Mouse (Mus musculus): Measurements from ENCODE around the gene Tsg101. TPM values are rescaled to one million over a fixed set of nuclear protein-coding genes. Genes with fewer than 3 reads are reported as not detected.
A peak's percentile ranks its signal among the peaks of the same experiment; 100 is the strongest.

Gene Tsg101
- total and polyA plus RNA-seq, 2 experiments from 2014 or later, result 135 to 323 TPM

DNA sequence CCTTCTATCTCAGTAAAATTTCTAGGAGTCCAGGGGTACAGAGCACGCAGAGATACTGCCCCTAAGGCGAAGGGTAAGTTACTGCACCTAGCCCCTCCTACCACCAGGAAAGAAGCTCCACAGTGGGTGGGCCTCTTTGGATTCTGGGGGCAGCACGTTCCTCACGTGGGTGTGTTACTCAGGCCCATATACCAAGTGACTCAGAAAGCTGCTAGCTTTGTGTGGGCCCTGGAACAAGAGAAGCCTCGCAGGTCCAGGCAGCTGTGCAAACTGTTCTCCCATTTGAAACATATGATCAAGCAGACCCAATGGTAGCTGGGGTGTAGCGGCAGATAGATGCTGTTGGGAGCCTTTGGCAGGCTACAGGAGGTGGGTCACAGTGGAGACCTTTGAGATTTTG, 60.7 kb downstream of the Tsg101 start:
- no peak overlapping the region for H3K4me3 ChIP-seq (ENCODE audit: low read depth, low read length)
- DNase-seq (ENCODE audit: low spot score) (no peak), ATAC-seq (ENCODE audit: low FRiP score) (no peak)
- no peaks in the 10 kb centered on the region for H3K27me3 ChIP-seq (ENCODE audit: insufficient read depth, low read length)
- H3K9me3 ChIP-seq (ENCODE audit: low read length), result no peaks in the 10 kb centered on the region
- peaks cover 10% of the 10 kb centered on the region for H3K36me3 ChIP-seq (ENCODE audit: insufficient read depth, low read length)
- H3K4me1 ChIP-seq (ENCODE audit: insufficient read depth, low read length), result no peaks in the 10 kb centered on the region
- no peak overlapping the region for H3K4me2 ChIP-seq (ENCODE audit: low read depth, low read length, poor library complexity, severe bottlenecking)
- H3K9ac ChIP-seq (replicated peaks; ENCODE audit: low read length, poor library complexity, severe bottlenecking), result no peak overlapping the region
- WGBS, result 60% methylated on average over 6 of the region's 6 CpGs
- H3K27ac ChIP-seq (ENCODE audit: low read depth, low read length), result no peak overlapping the region
- no peak for TF ChIP-seq CTCF (IDR thresholded peaks at IDR 0.05)

DNA sequence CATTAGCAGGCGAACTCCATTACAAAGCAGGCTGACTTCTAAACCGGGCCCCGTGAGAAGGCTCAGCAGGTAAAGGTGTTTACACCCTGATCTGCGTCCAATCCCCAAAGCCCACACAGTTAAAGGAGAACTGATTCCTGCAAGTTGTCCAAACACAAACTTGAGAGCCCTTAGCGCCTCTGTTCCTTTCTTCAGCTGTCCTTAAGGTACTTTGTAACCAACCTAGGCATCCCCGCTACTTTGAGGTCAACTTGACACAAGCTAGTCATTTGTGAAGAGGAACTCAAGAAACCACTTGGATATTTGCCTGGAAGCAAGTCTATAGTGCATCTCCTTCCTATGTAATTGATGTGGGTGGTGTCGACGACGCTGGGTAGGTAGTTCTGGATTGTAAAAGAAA, 62.3 kb downstream of the Tsg101 start:
- Histone ChIP-seq H3K9me3 (ENCODE audit: low read length) (no peaks in the 10 kb centered on the region), H3K36me3 (ENCODE audit: insufficient read depth, low read length) (peaks cover 22% of the 10 kb centered on the region), H3K4me2 (ENCODE audit: low read depth, low read length, poor library complexity, severe bottlenecking) (no peak overlapping the region), H3K27ac (ENCODE audit: low read depth, low read length) (no peak overlapping the region), H3K27me3 (ENCODE audit: insufficient read depth, low read length) (no peaks in the 10 kb centered on the region), H3K4me3 (ENCODE audit: low read depth, low read length) (no peak overlapping the region), H3K9ac (replicated peaks; ENCODE audit: low read length, poor library complexity, severe bottlenecking) (no peak overlapping the region), H3K4me1 (ENCODE audit: insufficient read depth, low read length) (no peaks in the 10 kb centered on the region)
- ATAC-seq (ENCODE audit: low FRiP score) (no peak), DNase-seq (ENCODE audit: low spot score) (no peak)
- no peak for TF ChIP-seq CTCF (IDR thresholded peaks at IDR 0.05)
- WGBS, result 84% methylated on average over 9 of the region's 9 CpGs

DNA sequence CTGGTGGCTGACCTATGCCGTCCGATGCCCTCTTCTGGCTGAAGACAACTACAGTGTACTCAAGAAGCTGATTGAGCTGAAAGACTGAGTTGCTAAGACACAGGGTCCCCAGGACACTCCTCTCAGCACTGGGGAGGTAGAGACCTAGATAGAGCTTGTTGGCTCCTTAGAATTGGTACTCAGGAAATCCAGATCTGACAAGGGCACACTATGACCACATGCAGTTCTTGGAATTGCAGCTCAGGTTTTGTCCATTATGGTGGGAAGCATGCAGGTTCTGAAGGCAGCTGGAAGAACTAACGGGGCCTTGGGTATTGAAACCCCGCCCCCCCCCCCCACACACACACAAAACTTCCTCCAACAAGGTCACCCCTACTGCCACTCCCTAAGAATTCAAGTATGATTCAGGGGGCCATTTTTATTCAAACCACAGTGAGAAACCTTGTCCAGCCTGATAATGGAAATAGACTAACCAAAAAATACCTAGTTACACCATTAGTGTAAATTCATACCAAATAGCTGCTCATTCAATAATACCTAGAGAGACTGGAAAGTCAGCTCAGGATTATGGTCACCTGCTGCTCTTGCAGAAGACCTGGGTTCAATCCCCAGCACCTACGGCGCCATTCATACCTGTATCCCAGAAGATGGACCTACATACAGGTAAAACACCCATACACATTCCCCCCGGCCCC, 63.8 kb downstream of the Tsg101 start:
- Histone ChIP-seq H3K9ac (replicated peaks; ENCODE audit: low read length, poor library complexity, severe bottlenecking) (no peak overlapping the region), H3K36me3 (ENCODE audit: insufficient read depth, low read length) (peaks cover 35% of the 10 kb centered on the region), H3K4me1 (ENCODE audit: insufficient read depth, low read length) (no peaks in the 10 kb centered on the region), H3K4me2 (ENCODE audit: low read depth, low read length, poor library complexity, severe bottlenecking) (no peak overlapping the region), H3K27me3 (ENCODE audit: insufficient read depth, low read length) (no peaks in the 10 kb centered on the region), H3K27ac (ENCODE audit: low read depth, low read length) (no peak overlapping the region), H3K9me3 (ENCODE audit: low read length) (no peaks in the 10 kb centered on the region), H3K4me3 (ENCODE audit: low read depth, low read length) (no peak overlapping the region)
- TF ChIP-seq CTCF (IDR thresholded peaks at IDR 0.05), result no peak
- DNase-seq (ENCODE audit: low spot score) (no peak), ATAC-seq (ENCODE audit: low FRiP score) (no peak)
- WGBS, result 72% methylated on average over 7 of the region's 7 CpGs

DNA sequence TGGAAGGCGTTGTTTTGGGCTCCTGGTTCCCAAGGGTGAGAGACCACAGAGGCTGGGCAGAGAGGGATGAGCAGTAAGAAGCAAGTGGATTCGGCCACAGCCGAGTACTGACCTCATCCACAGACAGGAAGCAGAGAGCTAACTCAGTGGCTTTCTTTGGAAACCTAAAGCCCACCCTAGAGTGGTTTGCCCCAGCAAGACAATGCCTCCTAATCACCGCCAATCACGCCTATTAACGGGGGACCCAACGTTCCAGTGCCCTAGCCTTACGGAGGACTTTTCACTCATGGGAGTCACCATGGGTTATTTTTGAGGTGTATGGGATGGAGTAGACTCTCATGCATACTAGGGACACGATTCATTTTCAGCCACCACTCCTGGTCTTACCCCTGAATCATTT, 66.4 kb downstream of the Tsg101 start:
- no peak for ATAC-seq (ENCODE audit: low FRiP score)
- Histone ChIP-seq H3K4me3 (ENCODE audit: low read depth, low read length) (no peak overlapping the region), H3K4me1 (ENCODE audit: insufficient read depth, low read length) (no peaks in the 10 kb centered on the region), H3K9me3 (ENCODE audit: low read length) (no peaks in the 10 kb centered on the region), H3K9ac (replicated peaks; ENCODE audit: low read length, poor library complexity, severe bottlenecking) (no peak overlapping the region), H3K27me3 (ENCODE audit: insufficient read depth, low read length) (no peaks in the 10 kb centered on the region), H3K27ac (ENCODE audit: low read depth, low read length) (no peak overlapping the region), H3K4me2 (ENCODE audit: low read depth, low read length, poor library complexity, severe bottlenecking) (no peak overlapping the region), H3K36me3 (ENCODE audit: insufficient read depth, low read length) (peaks cover 52% of the 10 kb centered on the region)
- DNase-seq (ENCODE audit: low spot score), result no peak
- no peak for TF ChIP-seq CTCF (IDR thresholded peaks at IDR 0.05)
- 90% methylated on average over 9 of the region's 9 CpGs for WGBS

DNA sequence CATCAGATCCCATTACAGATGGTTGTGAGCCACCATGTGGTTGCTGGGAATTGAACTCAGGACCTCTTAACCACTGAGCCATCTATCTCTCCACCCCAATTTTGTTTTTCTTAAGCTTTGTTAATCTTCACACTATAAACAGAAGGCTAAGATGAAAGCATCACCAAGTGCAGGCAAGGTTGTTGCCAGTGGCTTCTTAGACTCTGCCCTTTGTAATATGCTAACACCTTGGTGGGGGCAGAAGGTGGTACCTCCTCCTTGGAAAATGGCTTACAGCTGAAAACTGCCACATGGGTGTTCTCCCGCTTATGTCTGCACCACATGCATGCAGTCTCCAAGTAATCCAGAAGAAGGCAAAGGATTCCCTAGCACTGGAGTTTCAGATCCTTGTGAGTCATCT, 67.1 kb downstream of the Tsg101 start:
- DNase-seq (ENCODE audit: low spot score) (no peak), ATAC-seq (ENCODE audit: low FRiP score) (no peak)
- no peaks in the 10 kb centered on the region for H3K4me1 ChIP-seq (ENCODE audit: insufficient read depth, low read length)
- peaks cover 52% of the 10 kb centered on the region for H3K36me3 ChIP-seq (ENCODE audit: insufficient read depth, low read length)
- H3K4me3 ChIP-seq (ENCODE audit: low read depth, low read length), result no peak overlapping the region
- no peaks in the 10 kb centered on the region for H3K9me3 ChIP-seq (ENCODE audit: low read length)
- WGBS, result 96% methylated on average over 1 of the region's 1 CpGs
- TF ChIP-seq CTCF (IDR thresholded peaks at IDR 0.05), result no peak
- no peak overlapping the region for H3K27ac ChIP-seq (ENCODE audit: low read depth, low read length)
- no peak overlapping the region for H3K9ac ChIP-seq (replicated peaks; ENCODE audit: low read length, poor library complexity, severe bottlenecking)
- H3K4me2 ChIP-seq (ENCODE audit: low read depth, low read length, poor library complexity, severe bottlenecking), result no peak overlapping the region
- H3K27me3 ChIP-seq (ENCODE audit: insufficient read depth, low read length), result no peaks in the 10 kb centered on the region

DNA sequence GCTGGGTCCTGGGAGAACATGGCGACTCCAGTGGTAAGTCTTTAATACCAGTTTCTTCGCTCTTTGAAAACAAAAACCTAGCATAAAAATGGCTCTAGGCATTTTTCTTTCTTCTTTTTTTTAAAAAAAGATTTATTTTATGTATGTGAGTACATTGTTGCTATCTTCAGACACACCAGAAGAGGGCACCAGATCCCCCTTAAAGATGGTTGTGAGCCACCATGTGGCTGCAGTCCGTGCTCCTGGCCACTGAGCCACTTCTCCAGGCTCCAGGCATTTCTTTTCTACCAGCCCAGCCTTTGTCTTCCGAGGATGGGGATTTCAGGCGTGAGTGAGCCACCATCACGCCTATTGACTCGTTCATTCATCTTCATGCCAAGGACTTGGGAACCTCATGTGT, 68.7 kb downstream of the Tsg101 start:
- no peak overlapping the region for H3K9ac ChIP-seq (replicated peaks; ENCODE audit: low read length, poor library complexity, severe bottlenecking)
- peak; percentile 26 for TF ChIP-seq CTCF (IDR thresholded peaks at IDR 0.05)
- DNase-seq (ENCODE audit: low spot score), result peak; percentile 18
- 55% methylated on average over 7 of the region's 7 CpGs for WGBS
- no peak overlapping the region for H3K4me2 ChIP-seq (ENCODE audit: low read depth, low read length, poor library complexity, severe bottlenecking)
- no peak for ATAC-seq (ENCODE audit: low FRiP score)
- peaks cover 51% of the 10 kb centered on the region for H3K36me3 ChIP-seq (ENCODE audit: insufficient read depth, low read length)
- no peaks in the 10 kb centered on the region for H3K9me3 ChIP-seq (ENCODE audit: low read length)
- no peaks in the 10 kb centered on the region for H3K27me3 ChIP-seq (ENCODE audit: insufficient read depth, low read length)
- H3K4me1 ChIP-seq (ENCODE audit: insufficient read depth, low read length), result no peaks in the 10 kb centered on the region
- H3K27ac ChIP-seq (ENCODE audit: low read depth, low read length), result no peak overlapping the region
- H3K4me3 ChIP-seq (ENCODE audit: low read depth, low read length), result no peak overlapping the region
